Mouse (Mus musculus) brain, embryonic 14.5 days (tissue): ENCODE measurements around the gene Ccdc78. TPM values are rescaled to one million over a fixed set of nuclear protein-coding genes. Genes with fewer than 3 reads are reported as not detected.

Experiments used
- DNase-seq: peaks from one replicate; pipeline ENCODE4 v3.0.0-alpha.2; 2011; ENCODE audit warnings: low read depth
- CTCF ChIP-seq: fragments of 200-500 bp; IDR thresholded peaks from 2 replicates; pipeline ENCODE4 v1.5.1; 2012; ENCODE audit warnings: inconsistent platforms, mild to moderate bottlenecking, moderate library complexity, borderline replicate concordance; ENCODE audit not compliant: insufficient read depth, insufficient read length; ENCODE audit errors: extremely low read depth
- POLR2A ChIP-seq: fragments of 200-500 bp; IDR thresholded peaks from 2 replicates; pipeline ENCODE4 v1.6.1; 2012; ENCODE audit warnings: mild to moderate bottlenecking, inconsistent platforms, borderline replicate concordance; ENCODE audit not compliant: poor library complexity, insufficient read depth, insufficient read length, severe bottlenecking; ENCODE audit errors: extremely low read depth
- polyA plus RNA-seq: library from polyadenylated mRNA; depleted of rRNA; stranded (reverse); fragments of >200 nt; gene quantifications from 2 replicates; pipeline ENCODE4 v1.2.3, GENCODE M21; 2012; rRNA removed

Gene Ccdc78
- polyA plus RNA-seq, 1 experiment: 0.08 TPM

- no peak for DNase-seq
- TF ChIP-seq POLR2A (no peak), CTCF (no peak)
These were observed 53.3 kb downstream of the Ccdc78 start for GRCm38 (mm10) chr17:25839455-25840235.

Other genes starting within 250 kb of the Ccdc78 start
- gene Sox8, start 215.9 kb upstream of the Ccdc78 start, polyA plus RNA-seq: 17.6 and 17.9 TPM in 2 replicates
- 11.7 and 16.0 TPM in 2 replicates for gene Lmf1, start 207.5 kb upstream of the Ccdc78 start, polyA plus RNA-seq
- gene Gng13, start 69.4 kb upstream of the Ccdc78 start, polyA plus RNA-seq: 0.90 and 1.1 TPM in 2 replicates
- gene Chtf18, start 59.2 kb upstream of the Ccdc78 start, polyA plus RNA-seq: 12.4 and 18.7 TPM in 2 replicates
- gene Rpusd1, start 58.9 kb upstream of the Ccdc78 start, polyA plus RNA-seq: 43.2 and 59.4 TPM in 2 replicates
- 0.09 TPM in 1 of 2 replicates, not detected in the other for gene Mslnl, start 50.5 kb upstream of the Ccdc78 start, polyA plus RNA-seq
- gene Msln, start 32.2 kb upstream of the Ccdc78 start, polyA plus RNA-seq: 0.07 and 0.19 TPM in 2 replicates
- gene Narfl, start 12.8 kb upstream of the Ccdc78 start, polyA plus RNA-seq: 26.7 and 30.6 TPM in 2 replicates
- 167 and 268 TPM in 2 replicates for gene Haghl, start 907 bp upstream of the Ccdc78 start, polyA plus RNA-seq
- 93.9 and 145 TPM in 2 replicates for gene Fam173a, start 6.3 kb downstream of the Ccdc78 start, polyA plus RNA-seq
- gene AC134908.4, start 9.1 kb downstream of the Ccdc78 start, polyA plus RNA-seq: 0.12 and 0.21 TPM in 2 replicates
- 107 and 109 TPM in 2 replicates for gene Metrn, start 10.6 kb downstream of the Ccdc78 start, polyA plus RNA-seq
- 91.8 and 101 TPM in 2 replicates for gene Fbxl16, start 22.5 kb downstream of the Ccdc78 start, polyA plus RNA-seq
- 47.0 and 57.5 TPM in 2 replicates for gene Wdr24, start 37.0 kb downstream of the Ccdc78 start, polyA plus RNA-seq
- gene Jmjd8, start 42.3 kb downstream of the Ccdc78 start, polyA plus RNA-seq: 80.0 and 93.6 TPM in 2 replicates
- gene Stub1, start 46.8 kb downstream of the Ccdc78 start, polyA plus RNA-seq: 252 and 308 TPM in 2 replicates
- 56.2 and 67.3 TPM in 2 replicates for gene Rhbdl1, start 50.7 kb downstream of the Ccdc78 start, polyA plus RNA-seq
- gene Gm20683, start 55.2 kb downstream of the Ccdc78 start, polyA plus RNA-seq: 26.6 and 40.8 TPM in 2 replicates
- gene Rhot2, start 58.3 kb downstream of the Ccdc78 start, polyA plus RNA-seq: 88.4 and 111 TPM in 2 replicates
- 49.5 and 81.1 TPM in 2 replicates for gene Wdr90, start 74.9 kb downstream of the Ccdc78 start, polyA plus RNA-seq
- 11.7 and 14.8 TPM in 2 replicates for gene Mcrip2, start 82.2 kb downstream of the Ccdc78 start, polyA plus RNA-seq
- gene Mettl26, start 88.5 kb downstream of the Ccdc78 start, polyA plus RNA-seq: 71.4 and 89.5 TPM in 2 replicates
- gene Wfikkn1, start 94.3 kb downstream of the Ccdc78 start, polyA plus RNA-seq: 0.66 and 0.90 TPM in 2 replicates
- 88.3 and 98.8 TPM in 2 replicates for gene Rab40c, start 133.1 kb downstream of the Ccdc78 start, polyA plus RNA-seq
- 117 and 126 TPM in 2 replicates for gene Pigq, start 158.4 kb downstream of the Ccdc78 start, polyA plus RNA-seq
- gene Nhlrc4, start 158.4 kb downstream of the Ccdc78 start, polyA plus RNA-seq: 0.08 and 0.56 TPM in 2 replicates
- gene A930017K11Rik, start 166.0 kb downstream of the Ccdc78 start, polyA plus RNA-seq: 0.66 and 1.0 TPM in 2 replicates
- gene Capn15, start 199.2 kb downstream of the Ccdc78 start, polyA plus RNA-seq: 50.4 and 50.5 TPM in 2 replicates